Mouse (Mus musculus) CH12.LX (cell line): ENCODE measurements around the gene Btbd9. TPM values are rescaled to one million over a fixed set of nuclear protein-coding genes. Genes with fewer than 3 reads are reported as not detected.

ENCODE experiments used
- DNase-seq: peaks from one replicate; pipeline ENCODE4 v3.0.0-alpha.2; 2013; ENCODE audit errors: extremely low read depth
- H3K27ac ChIP-seq: 2 replicates; pipeline ENCODE4 v1.5.1; 2012; ENCODE audit warnings: low read depth, mild to moderate bottlenecking, control low read depth, moderate library complexity; ENCODE audit not compliant: insufficient read depth
- H3K27me3 ChIP-seq: replicated peaks from 2 replicates; pipeline ENCODE3; 2012; ENCODE audit warnings: inconsistent platforms
- H3K36me3 ChIP-seq, 2 experiments: replicated peaks in 1 of 2; 2 replicates each; pipeline versions ENCODE3 to v1.6.1; 2012; ENCODE audit warnings: inconsistent platforms in 1 of 2, low read length in 1 of 2, mild to moderate bottlenecking in 1 of 2, mixed read lengths in 1 of 2, moderate library complexity in 1 of 2; ENCODE audit not compliant: control insufficient read depth in 1 of 2, insufficient read depth in 1 of 2
- H3K4me1 ChIP-seq, 2 experiments: 2 replicates each; pipeline ENCODE4 v1.6.1; 2012; ENCODE audit warnings: inconsistent platforms in 1 of 2, moderate library complexity in 1 of 2; ENCODE audit not compliant: insufficient read depth in 2 of 2, control insufficient read depth in 1 of 2
- H3K4me2 ChIP-seq: 2 replicates; pipeline ENCODE4 v1.6.1; 2012; ENCODE audit warnings: low read depth, mild to moderate bottlenecking, control low read depth; ENCODE audit not compliant: poor library complexity, insufficient read depth, severe bottlenecking
- H3K4me3 ChIP-seq, 3 experiments: fragments of 150-350 bp in 1 of 3; sonication (generic) in 1 of 3; replicated peaks in 1 of 3; 2 replicates each; pipeline versions ENCODE3 to v1.5.1; 2011 to 2012; ENCODE audit warnings: low read depth in 2 of 3, low read length in 2 of 3, mild to moderate bottlenecking in 2 of 3, moderate library complexity in 2 of 3, control low read depth in 1 of 3, improper control_type of control experiment in 1 of 3, inconsistent platforms in 1 of 3, mixed read lengths in 1 of 3; ENCODE audit not compliant: poor library complexity in 1 of 3
- H3K79me2 ChIP-seq: replicated peaks from 2 replicates; pipeline ENCODE4 v1.6.1; 2012; ENCODE audit warnings: mild to moderate bottlenecking, moderate library complexity; ENCODE audit not compliant: control insufficient read depth, poor library complexity, insufficient read depth, severe bottlenecking; ENCODE audit errors: extremely low read depth
- H3K9ac ChIP-seq: 2 replicates; pipeline ENCODE4 v1.6.1; 2012; ENCODE audit warnings: low read depth, mild to moderate bottlenecking, control low read depth, moderate library complexity; ENCODE audit not compliant: insufficient read depth
- H3K9me3 ChIP-seq: replicated peaks from 2 replicates; pipeline ENCODE3; 2012; ENCODE audit warnings: low read length, inconsistent platforms, mixed read lengths
- BHLHE40 ChIP-seq: IDR thresholded peaks from 2 replicates; pipeline ENCODE4 v1.6.1; 2011; ENCODE audit warnings: mild to moderate bottlenecking, low read depth, low read length, improper control_type of control experiment
- CHD1 ChIP-seq: IDR thresholded peaks from 2 replicates; pipeline ENCODE4 v1.6.1; 2012; ENCODE audit warnings: low read depth, low read length, improper control_type of control experiment, inconsistent platforms
- CTCF ChIP-seq, 2 experiments: IDR thresholded peaks in 1 of 2; conservative IDR thresholded peaks in 1 of 2; 2 replicates each; pipeline ENCODE4 v1.5.1; 2011 to 2012; ENCODE audit warnings: low read depth in 2 of 2, low read length in 2 of 2, improper control_type of control experiment in 1 of 2, inconsistent platforms in 1 of 2, mild to moderate bottlenecking in 1 of 2, moderate library complexity in 1 of 2
- ELF1 ChIP-seq: IDR thresholded peaks from 2 replicates; pipeline ENCODE4 v1.6.1; 2014; ENCODE audit warnings: low read depth, mild to moderate bottlenecking, inconsistent platforms, low read length, improper control_type of control experiment
- EP300 ChIP-seq: IDR thresholded peaks from 2 replicates; pipeline ENCODE4 v1.6.1; 2011; ENCODE audit warnings: low read length, improper control_type of control experiment
- ETS1 ChIP-seq: conservative IDR thresholded peaks from 2 replicates; pipeline ENCODE4 v1.6.1; 2012; ENCODE audit warnings: low read depth, mild to moderate bottlenecking, inconsistent platforms, low read length, improper control_type of control experiment, moderate library complexity
- GABPA ChIP-seq: IDR thresholded peaks from 2 replicates; pipeline ENCODE4 v1.6.1; 2012; ENCODE audit warnings: low read depth, low read length, improper control_type of control experiment, inconsistent platforms; ENCODE audit not compliant: insufficient replicate concordance
- HCFC1 ChIP-seq: IDR thresholded peaks from 2 replicates; pipeline ENCODE4 v1.6.1; 2012; ENCODE audit warnings: low read depth, mild to moderate bottlenecking, inconsistent platforms, low read length, improper control_type of control experiment
- IRF4 ChIP-seq: IDR thresholded peaks from 2 replicates; pipeline ENCODE4 v1.6.1; 2014; ENCODE audit warnings: low read depth, mild to moderate bottlenecking, inconsistent platforms, low read length, improper control_type of control experiment
- JUN ChIP-seq: IDR thresholded peaks from 2 replicates; pipeline ENCODE4 v1.6.1; 2011; ENCODE audit warnings: low read depth, mild to moderate bottlenecking, low read length, improper control_type of control experiment, moderate library complexity; ENCODE audit not compliant: insufficient read depth
- JUND ChIP-seq: conservative IDR thresholded peaks from 2 replicates; pipeline ENCODE4 v1.6.1; 2011; ENCODE audit warnings: low read depth, low read length, improper control_type of control experiment
- KAT2A ChIP-seq: IDR thresholded peaks from 2 replicates; pipeline ENCODE4 v1.6.1; 2012; ENCODE audit warnings: low read length, improper control_type of control experiment, inconsistent platforms; ENCODE audit not compliant: insufficient replicate concordance
- MAFK ChIP-seq: IDR thresholded peaks from 2 replicates; pipeline ENCODE4 v1.6.1; 2011; ENCODE audit warnings: low read length, improper control_type of control experiment; ENCODE audit not compliant: insufficient replicate concordance
- MAX ChIP-seq: IDR thresholded peaks from 2 replicates; pipeline ENCODE4 v1.6.1; 2011; ENCODE audit warnings: low read length, improper control_type of control experiment
- MAZ ChIP-seq: IDR thresholded peaks from 2 replicates; pipeline ENCODE4 v1.6.1; 2012; ENCODE audit warnings: low read depth, mild to moderate bottlenecking, inconsistent platforms, low read length, improper control_type of control experiment, moderate library complexity
- MEF2A ChIP-seq: IDR thresholded peaks from 2 replicates; pipeline ENCODE4 v1.6.1; 2014; ENCODE audit warnings: low read depth, mild to moderate bottlenecking, inconsistent platforms, low read length, improper control_type of control experiment, borderline replicate concordance
- MYC ChIP-seq: IDR thresholded peaks from 2 replicates; pipeline ENCODE4 v1.6.1; 2011; ENCODE audit warnings: low read depth, mild to moderate bottlenecking, improper control_type of control experiment, low read length
- POLR2A ChIP-seq: IDR thresholded peaks from 2 replicates; pipeline ENCODE4 v1.6.1; 2011; ENCODE audit warnings: low read depth, mild to moderate bottlenecking, improper control_type of control experiment, low read length
- POLR2AphosphoS2 ChIP-seq: IDR thresholded peaks from 2 replicates; pipeline ENCODE4 v1.6.1; 2011; ENCODE audit warnings: low read depth, low read length, improper control_type of control experiment
- RAD21 ChIP-seq: IDR thresholded peaks from 2 replicates; pipeline ENCODE4 v1.6.1; 2011; ENCODE audit warnings: low read depth, mild to moderate bottlenecking, low read length, improper control_type of control experiment, moderate library complexity
- RCOR1 ChIP-seq: conservative IDR thresholded peaks from 2 replicates; pipeline ENCODE4 v1.6.1; 2012; ENCODE audit warnings: low read depth, mild to moderate bottlenecking, inconsistent platforms, low read length, improper control_type of control experiment
- SIN3A ChIP-seq: IDR thresholded peaks from 2 replicates; pipeline ENCODE4 v1.6.1; 2012; ENCODE audit warnings: low read length, improper control_type of control experiment, inconsistent platforms
- SMC3 ChIP-seq: IDR thresholded peaks from 2 replicates; pipeline ENCODE4 v1.6.1; 2011; ENCODE audit warnings: low read depth, low read length, improper control_type of control experiment
- TBP ChIP-seq: conservative IDR thresholded peaks from 2 replicates; pipeline ENCODE4 v1.6.1; 2011; ENCODE audit warnings: low read depth, low read length, improper control_type of control experiment
- TCF12 ChIP-seq: IDR thresholded peaks from 2 replicates; pipeline ENCODE4 v1.6.1; 2014; ENCODE audit warnings: low read depth, mild to moderate bottlenecking, inconsistent platforms, low read length, improper control_type of control experiment
- UBTF ChIP-seq: IDR thresholded peaks from 2 replicates; pipeline ENCODE4 v1.6.1; 2012; ENCODE audit warnings: low read depth, mild to moderate bottlenecking, inconsistent platforms, low read length, improper control_type of control experiment, moderate library complexity
- USF1 ChIP-seq: IDR thresholded peaks from 2 replicates; pipeline ENCODE4 v1.6.1; 2014; ENCODE audit warnings: low read depth, mild to moderate bottlenecking, inconsistent platforms, low read length, improper control_type of control experiment
- USF2 ChIP-seq: conservative IDR thresholded peaks from 2 replicates; pipeline ENCODE4 v1.6.1; 2011; ENCODE audit warnings: low read depth, low read length, improper control_type of control experiment
- ZKSCAN1 ChIP-seq: IDR thresholded peaks from 2 replicates; pipeline ENCODE4 v1.6.1; 2012; ENCODE audit warnings: low read depth, inconsistent platforms, low read length, improper control_type of control experiment, borderline replicate concordance
- ZMIZ1 ChIP-seq: IDR thresholded peaks from 2 replicates; pipeline ENCODE4 v1.6.1; 2012; ENCODE audit warnings: low read depth, mild to moderate bottlenecking, inconsistent platforms, low read length, improper control_type of control experiment
- ZNF384 ChIP-seq: IDR thresholded peaks from 2 replicates; pipeline ENCODE4 v1.6.1; 2012; ENCODE audit warnings: low read depth, low read length, improper control_type of control experiment, inconsistent platforms
- dilution Hi-C: fragments of 300-500 bp; cut with MboI; formaldehyde crosslinking; loops from 2 replicates; pipeline ENCODE4 v1.14.3; 2020; ENCODE audit warnings: low sequenced_read_pairs; ENCODE audit not compliant: extremely low pct_unique_long_range_greater_than_20kb, extremely low pct_ligation_motif_present
- in situ Hi-C: fragments of 300-500 bp; cut with MboI; formaldehyde crosslinking; loops from 3 replicates; pipeline ENCODE4 v1.14.3; 2019; ENCODE audit warnings: low sequenced_read_pairs, low pct_ligation_motif_present, low pct_unique_long_range_greater_than_20kb, mixed read lengths
- polyA plus RNA-seq: library from polyadenylated mRNA; unstranded; fragments of >175 nt; gene quantifications from 2 replicates; pipeline ENCODE4 v1.2.1, GENCODE M21; 2012; ENCODE audit warnings: low read depth; ENCODE audit not compliant: insufficient read length
- total RNA-seq, 2 experiments: library from RNA; depleted of rRNA; stranded (reverse); fragments of 300-350 nt in 1 of 2; fragments of >200 nt in 1 of 2; gene quantifications; 2 replicates each; pipeline ENCODE4 v1.2.3; 2012 to 2014

Gene Btbd9
- total and polyA plus RNA-seq, 3 experiments: 19.3 to 25.4 (median 20.0) TPM

DNA sequence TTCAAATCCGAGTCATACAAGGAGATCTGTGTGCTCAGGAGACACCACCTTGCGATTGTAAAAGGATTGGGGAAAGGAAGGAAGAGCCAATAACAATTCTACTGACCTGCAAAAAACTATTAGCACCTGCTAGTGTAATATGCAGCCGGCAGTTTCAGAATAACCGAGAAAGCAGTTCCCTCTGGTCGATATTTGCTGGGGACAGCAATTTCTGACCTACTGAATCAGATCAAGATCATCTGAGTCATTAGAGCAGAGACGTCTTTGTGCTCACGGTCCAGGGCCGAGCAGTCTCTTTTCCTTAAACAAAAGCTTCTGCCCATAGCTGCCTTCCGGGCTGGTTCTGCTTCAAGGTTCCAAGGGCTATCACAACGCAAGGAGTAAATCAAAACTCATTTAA lies 269.1 kb downstream of the Btbd9 start:
- in situ Hi-C loops: no loop called here
- H3K79me2 ChIP-seq: no peaks in the 10 kb centered on the region
- H3K27ac ChIP-seq: peak overlapping the region; percentile 51
- no peaks in the 10 kb centered on the region for H3K27me3 ChIP-seq
- DNase-seq: peak; percentile 53
- H3K4me3 ChIP-seq: peak overlapping the region in 2 of 3 experiments; percentile 29 to 52
- dilution Hi-C loops: no loop called here
- TF ChIP-seq TBP (no peak), MAZ (no peak), KAT2A (no peak), JUN (peak; percentile 65), EP300 (peak; percentile 85), ZMIZ1 (no peak), SIN3A (no peak), IRF4 (peak; percentile 78), HCFC1 (no peak), MYC (no peak), ZNF384 (0 out of 2 replicates have a peak, but pooled peaks have one; percentile 17), ZKSCAN1 (no peak), SMC3 (no peak; the same call in 1 of the 2 replicates), TCF12 (peak; percentile 68; the same call in 1 of the 2 replicates), RAD21 (no peak), MAX (no peak), UBTF (no peak), MAFK (peak; percentile 86), BHLHE40 (peak; percentile 65), ELF1 (no peak), POLR2AphosphoS2 (no peak), USF1 (no peak), CHD1 (no peak), ETS1 (peak; percentile 49; the same call in 1 of the 2 replicates), USF2 (no peak), RCOR1 (peak; percentile 73; the same call in 1 of the 2 replicates), JUND (peak; percentile 43; the same call in 1 of the 2 replicates), GABPA (no peak), MEF2A (peak; percentile 44; the same call in 1 of the 2 replicates), CTCF (conservative IDR thresholded peaks at IDR 0.05 in 1 of 2, IDR thresholded peaks at IDR 0.05 in 1 of 2; ENCODE audit: low read depth in 2 of 2, low read length in 2 of 2) (no peak), POLR2A (no peak)
- no peaks in the 10 kb centered on the region for H3K36me3 ChIP-seq
- peak overlapping the region; percentile 98 for H3K4me2 ChIP-seq
- H3K4me1 ChIP-seq: peaks cover 22 to 28% of the 10 kb centered on the region in 2 experiments
- no peaks in the 10 kb centered on the region for H3K9me3 ChIP-seq
- H3K9ac ChIP-seq: peak overlapping the region; percentile 67
